Mouse (Mus musculus) heart, postnatal 36 days (tissue): ENCODE measurements around the gene Cmip. TPM values are rescaled to one million over a fixed set of nuclear protein-coding genes. Genes with fewer than 3 reads are reported as not detected.

ENCODE experiments used
- DNase-seq, 2 experiments: peaks; one replicate each; pipeline ENCODE4 v3.0.0; 2021 to 2022
- intact Hi-C: fragments of 180-260 bp; cut with DNase I; formaldehyde crosslinking; loops from one replicate; pipeline ENCODE4 v1.15.1; 2025
- total RNA-seq, 2 experiments: library from RNA; stranded (reverse); gene quantifications; 2 replicates each; pipeline ENCODE4 v1.2.3; 2021

Gene Cmip
- total RNA-seq, 2 experiments from 2014 or later = 20.3 to 25.1 TPM

GRCm38 (mm10) chr8:117474944-117475343, 218.1 kb downstream of the Cmip start:
- peak; percentile 92 to 96 for DNase-seq
- intact Hi-C loops = loop anchor here (1.0 to 10.0 kb wide), 3 partner anchors 94 to 530 kb away; partner anchors contain the start of gene Atmin

GRCm38 (mm10) chr8:117475819-117476218, 219.0 kb downstream of the Cmip start:
- intact Hi-C loops = loop anchor here (1.0 to 10.0 kb wide), 2 partner anchors 369 to 531 kb away; partner anchors contain the start of gene Atmin
- no peak for DNase-seq

- intact Hi-C loops = loop anchor here (10.0 kb wide), 1 partner anchor 533 kb away; the partner anchor contains the start of gene Atmin
- no peak for DNase-seq
Observed at GRCm38 (mm10) chr8:117478082-117478481, 221.2 kb downstream of the Cmip start.

GRCm38 (mm10) chr8:117479996-117480395, 223.1 kb downstream of the Cmip start:
- no peak for DNase-seq
- intact Hi-C loops = loop anchor here (10.0 kb wide), 1 partner anchor 535 kb away; the partner anchor contains the start of gene Atmin

GRCm38 (mm10) chr8:117480516-117480915, 223.7 kb downstream of the Cmip start:
- intact Hi-C loops = no loop called here
- DNase-seq = no peak

GRCm38 (mm10) chr8:117481830-117482229, 225.0 kb downstream of the Cmip start:
- peak in 1 of 2 experiments; percentile 21 for DNase-seq

GRCm38 (mm10) chr8:117484731-117485130, 227.9 kb downstream of the Cmip start:
- intact Hi-C loops = no loop called here

More at GRCm38 (mm10) chr8:117481830-117482229, 225.0 kb downstream of the Cmip start:
- intact Hi-C loops = no loop called here

GRCm38 (mm10) chr8:117485316-117485715, 228.5 kb downstream of the Cmip start:
- intact Hi-C loops = no loop called here
- no peak for DNase-seq

More at GRCm38 (mm10) chr8:117484731-117485130, 227.9 kb downstream of the Cmip start:
- no peak for DNase-seq

- intact Hi-C loops = no loop called here
- no peak for DNase-seq
Observed at GRCm38 (mm10) chr8:117488246-117489005, 231.6 kb downstream of the Cmip start.

- intact Hi-C loops = no loop called here
- DNase-seq = no peak
Observed at GRCm38 (mm10) chr8:117493543-117493942, 236.7 kb downstream of the Cmip start.

GRCm38 (mm10) chr8:117494874-117495273, 238.0 kb downstream of the Cmip start:
- intact Hi-C loops = loop anchor here (5.0 kb wide), 1 partner anchor 72 kb away; no protein-coding TSS in a partner anchor
- no peak for DNase-seq

- intact Hi-C loops = loop anchor here (5.0 kb wide), 1 partner anchor 69 kb away; no protein-coding TSS in a partner anchor
- peak; percentile 51 to 54 for DNase-seq
Observed at GRCm38 (mm10) chr8:117498179-117498914, 241.5 kb downstream of the Cmip start, which contains the start of gene Plcg2. Gene Plcg2 (plus strand): TSS chr8:117498291.

GRCm38 (mm10) chr8:117498915-117499540, 242.2 kb downstream of the Cmip start:
- no peak for DNase-seq
- intact Hi-C loops = loop anchor here (5.0 kb wide), 1 partner anchor 68 kb away; no protein-coding TSS in a partner anchor

- intact Hi-C loops = no loop called here
- no peak for DNase-seq
Observed at GRCm38 (mm10) chr8:117500232-117500823, 243.5 kb downstream of the Cmip start.

- DNase-seq = no peak
- intact Hi-C loops = no loop called here
Observed at GRCm38 (mm10) chr8:117501323-117501722, 244.5 kb downstream of the Cmip start.

- DNase-seq = no peak
Observed at GRCm38 (mm10) chr8:117503405-117504069, 246.7 kb downstream of the Cmip start.

GRCm38 (mm10) chr8:117507703-117508102, 250.8 kb downstream of the Cmip start:
- intact Hi-C loops = no loop called here
- DNase-seq = no peak

More at GRCm38 (mm10) chr8:117503405-117504069, 246.7 kb downstream of the Cmip start:
- intact Hi-C loops = no loop called here
